Mouse (Mus musculus): ENCODE measurements around the gene Camk1d. TPM values are rescaled to one million over a fixed set of nuclear protein-coding genes. Genes with fewer than 3 reads are reported as not detected.

The Camk1d gene
- polyA plus RNA-seq, 1 experiment from 2014 or later = 6.7 TPM

GRCm38 (mm10) chr2:5294451-5294850 lies 419.9 kb downstream of the Camk1d start:
- H3K9ac ChIP-seq (ENCODE audit: low read length) = no peak overlapping the region
- no peak for DNase-seq (ENCODE audit: low spot score)
- no peaks in the 10 kb centered on the region for H3K9me3 ChIP-seq (ENCODE audit: control insufficient read depth, low read length)
- no peak overlapping the region for H3K4me3 ChIP-seq (ENCODE audit: low read depth, low read length)
- no peak overlapping the region for H3K27ac ChIP-seq (replicated peaks)
- no peak for ATAC-seq (ENCODE audit: low FRiP score, low TSS enrichment)
- TF ChIP-seq CTCF (IDR thresholded peaks at IDR 0.05; ENCODE audit: low read depth) (no peak), EP300 (optimal IDR thresholded peaks at IDR 0.05) (no peak)
- H3K27me3 ChIP-seq (ENCODE audit: control insufficient read depth, insufficient read depth, low read length) = no peaks in the 10 kb centered on the region
- no peaks in the 10 kb centered on the region for H3K4me1 ChIP-seq (replicated peaks; ENCODE audit: control insufficient read depth, insufficient read depth)
- H3K4me2 ChIP-seq (replicated peaks; ENCODE audit: low read depth) = no peak overlapping the region
- WGBS = 67% methylated on average over 5 of the region's 5 CpGs
- H3K36me3 ChIP-seq (ENCODE audit: control insufficient read depth, insufficient read depth, low read length) = no peaks in the 10 kb centered on the region

- 61% methylated on average over 4 of the region's 4 CpGs for WGBS
- ATAC-seq (ENCODE audit: low FRiP score, low TSS enrichment) = no peak
- no peak for TF ChIP-seq CTCF (IDR thresholded peaks at IDR 0.05; ENCODE audit: low read depth)
- no peak for TF ChIP-seq EP300 (optimal IDR thresholded peaks at IDR 0.05)
- DNase-seq (ENCODE audit: low spot score) = no peak
- Histone ChIP-seq H3K27ac (replicated peaks) (no peak overlapping the region), H3K4me1 (replicated peaks; ENCODE audit: control insufficient read depth, insufficient read depth) (no peaks in the 10 kb centered on the region), H3K27me3 (ENCODE audit: control insufficient read depth, insufficient read depth, low read length) (no peaks in the 10 kb centered on the region), H3K4me2 (replicated peaks; ENCODE audit: low read depth) (no peak overlapping the region), H3K9me3 (ENCODE audit: control insufficient read depth, low read length) (no peaks in the 10 kb centered on the region), H3K9ac (ENCODE audit: low read length) (no peak overlapping the region), H3K36me3 (ENCODE audit: control insufficient read depth, insufficient read depth, low read length) (no peaks in the 10 kb centered on the region), H3K4me3 (ENCODE audit: low read depth, low read length) (no peak overlapping the region)
Observed at GRCm38 (mm10) chr2:5288593-5288992, 425.7 kb downstream of the Camk1d start.

- WGBS = 34% methylated on average over 3 of the region's 3 CpGs
- H3K4me3 ChIP-seq (ENCODE audit: low read depth, low read length) = no peak overlapping the region
- ATAC-seq (ENCODE audit: low FRiP score, low TSS enrichment) = peak; percentile 27; the same call in 1 of the 2 replicates
- no peaks in the 10 kb centered on the region for H3K27me3 ChIP-seq (ENCODE audit: control insufficient read depth, insufficient read depth, low read length)
- H3K36me3 ChIP-seq (ENCODE audit: control insufficient read depth, insufficient read depth, low read length) = no peaks in the 10 kb centered on the region
- DNase-seq (ENCODE audit: low spot score) = no peak
- peak overlapping the region; percentile 83 for H3K27ac ChIP-seq (replicated peaks)
- H3K9me3 ChIP-seq (ENCODE audit: control insufficient read depth, low read length) = no peaks in the 10 kb centered on the region
- H3K4me1 ChIP-seq (replicated peaks; ENCODE audit: control insufficient read depth, insufficient read depth) = no peaks in the 10 kb centered on the region
- TF ChIP-seq EP300 (optimal IDR thresholded peaks at IDR 0.05) (no peak), CTCF (IDR thresholded peaks at IDR 0.05; ENCODE audit: low read depth) (no peak)
- H3K9ac ChIP-seq (ENCODE audit: low read length) = no peak overlapping the region
- no peak overlapping the region for H3K4me2 ChIP-seq (replicated peaks; ENCODE audit: low read depth)
Observed at GRCm38 (mm10) chr2:5287044-5287380, 427.3 kb downstream of the Camk1d start.

- no peak overlapping the region for H3K4me3 ChIP-seq (ENCODE audit: low read depth, low read length)
- no peaks in the 10 kb centered on the region for H3K36me3 ChIP-seq (ENCODE audit: control insufficient read depth, insufficient read depth, low read length)
- H3K4me2 ChIP-seq (replicated peaks; ENCODE audit: low read depth) = no peak overlapping the region
- ATAC-seq (ENCODE audit: low FRiP score, low TSS enrichment) (peak; percentile 89), DNase-seq (ENCODE audit: low spot score) (peak; percentile 57)
- no peaks in the 10 kb centered on the region for H3K27me3 ChIP-seq (ENCODE audit: control insufficient read depth, insufficient read depth, low read length)
- H3K4me1 ChIP-seq (replicated peaks; ENCODE audit: control insufficient read depth, insufficient read depth) = no peaks in the 10 kb centered on the region
- H3K9me3 ChIP-seq (ENCODE audit: control insufficient read depth, low read length) = no peaks in the 10 kb centered on the region
- peak; percentile 81 for TF ChIP-seq EP300 (optimal IDR thresholded peaks at IDR 0.05)
- no peak for TF ChIP-seq CTCF (IDR thresholded peaks at IDR 0.05; ENCODE audit: low read depth)
- H3K27ac ChIP-seq (replicated peaks) = peak overlapping the region; percentile 83
- no peak overlapping the region for H3K9ac ChIP-seq (ENCODE audit: low read length)
- WGBS = 18% methylated on average over 5 of the region's 5 CpGs
Observed at GRCm38 (mm10) chr2:5286189-5287043, 427.9 kb downstream of the Camk1d start.

GRCm38 (mm10) chr2:5284351-5284750 lies 430.0 kb downstream of the Camk1d start:
- H3K4me3 ChIP-seq (ENCODE audit: low read depth, low read length) = no peak overlapping the region
- H3K4me2 ChIP-seq (replicated peaks; ENCODE audit: low read depth) = no peak overlapping the region
- whole genome bisulfite sequencing = 55% methylated on average over 5 of the region's 5 CpGs
- DNase-seq (ENCODE audit: low spot score) = no peak
- H3K4me1 ChIP-seq (replicated peaks; ENCODE audit: control insufficient read depth, insufficient read depth) = no peaks in the 10 kb centered on the region
- H3K36me3 ChIP-seq (ENCODE audit: control insufficient read depth, insufficient read depth, low read length) = no peaks in the 10 kb centered on the region
- TF ChIP-seq CTCF (IDR thresholded peaks at IDR 0.05; ENCODE audit: low read depth) (no peak), EP300 (optimal IDR thresholded peaks at IDR 0.05) (no peak)
- ATAC-seq (ENCODE audit: low FRiP score, low TSS enrichment) = no peak
- H3K27me3 ChIP-seq (ENCODE audit: control insufficient read depth, insufficient read depth, low read length) = no peaks in the 10 kb centered on the region
- H3K9me3 ChIP-seq (ENCODE audit: control insufficient read depth, low read length) = no peaks in the 10 kb centered on the region
- H3K9ac ChIP-seq (ENCODE audit: low read length) = no peak overlapping the region
- H3K27ac ChIP-seq (replicated peaks) = no peak overlapping the region

- 87% methylated on average over 4 of the region's 4 CpGs for WGBS
- TF ChIP-seq EP300 (optimal IDR thresholded peaks at IDR 0.05) (no peak), CTCF (IDR thresholded peaks at IDR 0.05; ENCODE audit: low read depth) (no peak)
- Histone ChIP-seq H3K4me3 (ENCODE audit: low read depth, low read length) (no peak overlapping the region), H3K27me3 (ENCODE audit: control insufficient read depth, insufficient read depth, low read length) (no peaks in the 10 kb centered on the region), H3K36me3 (ENCODE audit: control insufficient read depth, insufficient read depth, low read length) (no peaks in the 10 kb centered on the region), H3K4me2 (replicated peaks; ENCODE audit: low read depth) (no peak overlapping the region), H3K27ac (replicated peaks) (no peak overlapping the region), H3K9ac (ENCODE audit: low read length) (no peak overlapping the region), H3K4me1 (replicated peaks; ENCODE audit: control insufficient read depth, insufficient read depth) (no peaks in the 10 kb centered on the region), H3K9me3 (ENCODE audit: control insufficient read depth, low read length) (no peaks in the 10 kb centered on the region)
- DNase-seq (ENCODE audit: low spot score) = no peak
- ATAC-seq (ENCODE audit: low FRiP score, low TSS enrichment) = no peak
Observed at GRCm38 (mm10) chr2:5282623-5283022, 431.7 kb downstream of the Camk1d start.
